Mouse (Mus musculus): ENCODE results near the gene Trappc1. TPM values are rescaled to one million over a fixed set of nuclear protein-coding genes. Genes with fewer than 3 reads are reported as not detected.

The Trappc1 gene
- total RNA-seq, 4 experiments from 2014 or later = 63.4 to 70.8 (median 67.0) TPM

DNA sequence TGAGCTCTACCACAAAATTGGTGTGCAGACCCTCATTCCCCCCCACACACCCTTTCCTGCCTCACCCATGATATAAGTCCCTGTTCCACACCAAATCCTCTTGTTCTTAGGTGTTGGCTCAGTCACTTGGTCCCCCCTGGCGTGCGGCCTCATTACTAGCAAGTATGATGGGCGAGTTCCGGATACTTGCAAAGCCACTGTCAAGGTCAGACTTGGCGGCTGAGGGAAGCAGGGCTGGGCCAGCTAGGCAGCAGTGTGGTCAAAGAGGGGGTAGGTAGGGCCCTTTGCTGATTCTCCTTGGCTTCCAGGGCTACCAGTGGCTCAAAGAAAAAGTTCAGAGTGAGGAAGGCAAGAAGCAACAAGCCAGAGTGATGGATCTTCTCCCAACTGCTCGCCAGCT is 7.4 kb downstream of the Trappc1 start:
- no peak for DNase-seq

DNA sequence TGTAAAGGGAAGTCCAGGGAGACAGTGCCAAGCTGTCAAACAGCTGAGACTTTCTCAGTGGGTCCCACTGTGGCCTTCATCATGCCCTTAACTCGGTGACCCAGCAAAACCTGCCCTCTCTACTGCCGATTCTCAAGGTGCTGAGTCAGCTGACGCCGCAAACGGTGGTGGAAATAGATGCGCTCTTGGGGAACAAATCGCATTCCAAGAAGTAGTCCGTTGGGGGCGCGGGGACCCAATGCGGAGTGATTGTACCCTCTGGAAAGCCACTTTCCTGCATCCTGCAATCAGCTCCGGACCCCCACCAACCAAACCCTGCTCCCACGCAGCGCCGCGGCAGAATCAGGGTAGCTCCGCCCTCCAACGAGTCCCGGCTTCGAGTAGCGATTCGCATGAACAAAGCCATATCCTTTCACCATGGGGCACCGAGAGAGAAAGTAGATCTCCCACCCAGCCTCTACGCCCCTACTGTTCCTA is 8.2 kb downstream of the Trappc1 start:
- peak; percentile 67 for DNase-seq

DNA sequence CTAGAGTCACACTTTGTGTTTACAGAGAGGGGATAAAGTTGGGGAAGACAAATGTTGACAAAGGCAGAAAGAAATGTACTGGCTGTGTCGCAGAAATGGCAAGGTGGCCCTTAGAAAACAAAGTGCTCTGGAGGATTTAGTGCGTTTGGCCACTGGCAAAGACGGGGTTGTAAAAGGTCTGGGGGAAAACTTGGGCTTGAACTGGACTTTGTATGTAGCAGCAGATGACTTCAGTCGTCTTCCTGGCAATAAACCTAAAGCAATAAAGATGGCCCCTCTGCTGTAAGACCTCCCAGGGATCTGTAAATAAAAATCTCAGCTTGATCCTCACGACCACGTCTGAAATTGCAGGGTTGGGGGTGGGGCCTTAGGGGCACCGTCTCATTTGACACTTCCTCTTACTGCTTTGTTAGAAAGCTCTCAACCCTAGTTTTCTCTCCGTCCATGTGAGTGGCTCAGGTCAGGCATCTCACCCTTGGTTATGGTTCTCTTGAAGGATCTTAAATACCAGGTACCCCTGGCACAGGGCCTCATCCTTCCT is 9.0 kb downstream of the Trappc1 start:
- DNase-seq = no peak

DNA sequence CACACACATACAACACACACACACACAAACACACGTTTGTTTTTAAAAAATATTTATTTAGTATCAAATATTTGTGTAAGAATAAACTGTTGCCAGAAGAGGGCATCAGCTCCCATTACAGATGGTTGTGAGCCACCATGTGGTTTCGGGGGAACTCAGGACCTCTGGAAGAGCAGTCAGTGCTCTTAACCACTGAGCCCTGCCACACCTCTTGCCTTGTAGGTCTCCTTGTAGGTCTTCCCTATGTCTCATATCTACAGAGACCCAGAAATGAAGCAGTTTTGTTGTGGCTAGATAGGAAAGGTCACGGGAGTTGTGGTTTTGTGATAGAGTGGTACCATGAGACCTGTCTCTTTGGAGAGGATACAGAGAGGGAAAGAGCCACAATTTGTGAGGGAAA is 10.1 kb downstream of the Trappc1 start:
- DNase-seq = no peak

DNA sequence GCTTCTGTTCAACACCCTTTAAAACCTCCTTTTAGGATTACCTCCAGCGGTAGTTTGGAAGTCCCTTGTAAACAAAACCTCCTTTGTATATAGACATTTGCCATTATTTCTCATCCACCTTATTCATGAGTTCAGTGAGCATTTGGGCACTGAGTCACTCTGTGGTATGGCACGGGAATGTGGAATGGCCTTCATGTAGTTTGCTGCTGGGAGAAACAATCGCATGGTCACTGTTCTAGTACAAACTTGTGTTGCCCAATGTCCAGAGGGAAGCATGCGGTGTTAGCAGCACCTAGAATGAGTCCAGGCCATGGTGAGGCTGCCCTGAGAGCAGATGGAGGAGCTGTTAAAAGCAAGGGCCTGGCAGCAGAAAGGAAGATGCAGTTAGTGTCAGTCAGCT is 11.0 kb downstream of the Trappc1 start:
- no peak for DNase-seq

DNA sequence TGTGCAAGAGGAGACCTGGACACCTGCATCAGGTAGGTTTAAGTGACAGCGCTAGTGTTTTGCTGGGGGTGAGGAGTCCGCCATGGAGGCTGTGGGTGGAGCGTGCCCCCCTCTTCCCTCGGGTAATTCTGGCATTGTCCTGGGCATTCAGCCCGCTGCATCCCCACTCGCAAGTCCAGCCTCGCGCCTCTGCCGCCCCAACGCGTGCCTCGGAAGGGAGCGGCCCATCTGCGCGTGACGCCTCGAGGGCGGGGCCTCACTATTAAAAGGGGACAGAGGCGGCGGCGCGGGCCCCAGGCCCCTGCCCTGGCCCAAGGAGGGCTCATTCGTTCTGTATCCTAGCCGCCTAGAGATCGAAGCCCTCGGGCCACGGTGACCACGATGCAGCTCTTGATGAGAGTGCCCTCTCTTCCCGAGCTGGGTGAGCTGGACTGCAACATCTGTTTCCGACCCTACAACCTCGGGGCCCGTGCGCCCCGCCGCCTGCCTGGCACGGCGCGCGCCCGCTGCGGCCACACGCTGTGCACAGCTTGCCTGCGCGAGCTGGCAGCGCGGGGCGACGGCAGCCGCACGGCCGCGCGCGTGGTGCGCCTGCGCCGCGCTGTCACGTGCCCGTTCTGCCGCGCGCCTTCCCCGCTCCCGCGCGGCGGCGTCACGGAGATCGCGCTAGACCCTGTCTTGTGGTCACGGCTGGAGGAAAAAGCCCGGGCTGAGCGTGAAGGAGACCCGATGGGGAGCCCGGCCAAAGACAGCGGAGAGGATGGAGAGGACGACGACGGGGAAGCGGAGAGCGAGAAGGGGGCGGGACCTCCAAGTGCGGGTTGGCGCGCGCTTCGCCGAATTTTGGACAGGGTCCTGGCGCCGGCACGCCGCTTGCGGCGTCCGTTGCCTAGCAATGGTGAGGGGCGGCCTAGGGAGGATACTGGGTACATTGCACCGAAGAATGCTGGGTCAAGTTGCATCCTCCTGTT is 16.7 kb downstream of the Trappc1 start, which contains the start of gene Rnf227:
Gene Rnf227, plus strand, starts transcription at position 301 of the 971 bp plus-strand sequence.
- no peak for DNase-seq

DNA sequence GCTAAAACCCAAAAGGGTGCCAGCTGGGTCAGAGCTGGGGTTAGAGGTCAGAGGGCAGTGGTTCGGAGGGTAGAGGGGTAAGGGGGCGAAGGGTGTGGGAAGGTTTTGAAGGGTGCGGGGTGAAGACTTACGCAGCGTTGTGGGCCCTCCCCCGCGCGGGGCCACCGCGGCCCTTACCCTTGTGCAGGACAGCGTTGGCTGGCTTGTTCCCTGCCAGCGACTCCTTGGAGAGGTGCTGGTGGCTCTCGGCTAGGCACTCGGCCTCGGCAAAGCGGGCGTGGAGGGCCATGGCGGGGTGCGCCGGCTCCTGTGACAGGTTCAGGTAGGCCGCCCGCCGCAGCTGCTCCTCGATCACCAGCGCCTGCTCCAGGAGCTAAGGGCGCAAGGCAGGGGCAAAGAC is 22.7 kb downstream of the Trappc1 start:
- no peak for DNase-seq

DNA sequence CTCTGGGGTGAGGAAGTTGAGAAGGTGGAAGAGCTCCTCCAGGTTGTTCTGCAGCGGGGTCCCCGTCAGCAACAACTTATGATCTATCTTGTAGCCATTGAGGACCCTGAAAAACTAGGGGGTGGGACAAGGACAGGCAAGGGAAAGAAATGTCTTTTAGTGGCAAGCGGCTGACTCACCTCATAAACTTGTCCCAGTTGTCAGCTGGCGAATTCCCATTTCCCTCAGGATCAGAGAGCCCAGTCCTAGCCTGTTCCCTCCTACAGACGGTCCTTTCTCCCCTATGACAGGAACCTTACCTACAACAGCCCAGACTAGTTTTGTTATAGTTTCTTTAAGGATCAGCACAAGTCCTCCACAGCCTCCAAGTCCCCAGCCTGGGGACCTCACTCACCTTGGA is 32.8 kb downstream of the Trappc1 start:
- no peak for DNase-seq

DNA sequence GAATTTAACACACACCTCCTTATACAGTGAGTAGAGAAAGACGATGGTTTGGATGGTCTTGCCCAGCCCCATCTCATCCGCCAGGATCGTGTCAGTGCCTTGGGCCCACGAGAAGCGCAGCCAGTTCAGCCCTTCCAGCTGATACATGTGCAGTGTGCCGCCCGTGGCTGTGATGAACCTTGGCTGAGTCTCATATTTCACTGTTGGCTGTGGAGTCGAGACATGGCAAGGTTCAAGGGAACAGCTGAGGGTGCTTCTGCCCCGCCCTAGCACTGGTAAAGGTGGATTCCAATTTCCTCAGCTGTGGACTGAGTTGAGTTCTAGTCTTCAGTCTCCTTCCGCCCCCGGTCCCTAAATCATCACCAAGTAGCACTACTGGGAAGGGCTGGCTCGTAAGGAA is 33.9 kb downstream of the Trappc1 start:
- no peak for DNase-seq

DNA sequence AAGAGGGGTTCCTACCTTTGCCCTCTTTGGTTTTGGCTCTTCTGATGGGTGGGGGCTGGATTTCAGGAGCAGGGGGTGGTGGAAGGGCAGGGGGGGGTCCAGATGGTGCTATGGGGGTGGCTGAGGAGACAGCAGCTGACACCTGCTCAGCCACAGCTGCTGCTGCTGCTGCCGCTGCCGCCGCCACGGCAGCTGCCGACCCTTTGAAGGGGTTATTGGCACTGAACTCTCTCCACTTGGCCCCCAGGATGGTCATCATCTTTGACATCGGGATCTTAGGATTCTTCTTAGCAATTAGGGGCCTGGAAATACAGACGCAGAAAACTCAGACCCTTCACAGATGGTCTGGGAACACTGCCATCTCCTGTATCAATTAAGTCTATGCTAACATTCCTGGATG is 38.2 kb downstream of the Trappc1 start:
- DNase-seq = no peak

DNA sequence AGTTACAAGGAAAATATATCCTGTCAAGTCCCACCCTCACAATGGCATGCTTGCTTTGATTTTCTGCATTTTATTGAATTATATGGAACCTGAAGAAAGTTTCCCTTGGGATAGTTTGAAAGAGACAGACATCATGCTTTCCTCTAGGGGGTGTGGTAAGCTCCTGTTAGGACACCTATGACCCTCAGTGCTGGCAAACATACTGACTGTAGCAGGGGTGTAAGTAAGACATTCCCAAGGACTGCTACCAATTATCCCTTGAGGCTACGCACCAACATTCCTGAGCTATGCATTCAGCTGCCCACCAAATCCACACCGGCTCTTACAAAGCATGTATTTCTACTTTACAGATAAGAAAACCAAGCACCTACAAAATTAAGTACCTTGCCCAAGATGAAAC is 38.7 kb downstream of the Trappc1 start:
- no peak for DNase-seq

DNA sequence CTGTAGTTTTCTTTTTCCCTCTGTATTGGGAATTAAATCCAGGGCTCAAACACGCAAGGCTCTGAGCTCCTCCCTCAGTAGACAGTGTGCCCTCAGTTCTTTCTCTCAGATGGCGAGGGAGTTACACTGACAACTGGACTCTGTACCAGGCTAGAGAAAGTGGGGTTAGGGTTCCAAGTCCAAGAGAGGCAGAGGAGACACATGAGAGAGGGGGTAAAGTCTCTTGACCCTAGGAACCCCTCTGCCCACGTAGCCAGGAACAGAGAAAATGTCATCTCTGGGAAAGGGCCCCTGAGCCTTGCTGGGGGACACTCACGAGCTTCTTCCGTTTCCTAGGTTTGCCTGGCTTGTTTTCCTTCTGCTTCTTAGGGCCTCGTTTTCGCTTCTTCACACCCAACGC is 40.6 kb downstream of the Trappc1 start:
- no peak for DNase-seq

DNA sequence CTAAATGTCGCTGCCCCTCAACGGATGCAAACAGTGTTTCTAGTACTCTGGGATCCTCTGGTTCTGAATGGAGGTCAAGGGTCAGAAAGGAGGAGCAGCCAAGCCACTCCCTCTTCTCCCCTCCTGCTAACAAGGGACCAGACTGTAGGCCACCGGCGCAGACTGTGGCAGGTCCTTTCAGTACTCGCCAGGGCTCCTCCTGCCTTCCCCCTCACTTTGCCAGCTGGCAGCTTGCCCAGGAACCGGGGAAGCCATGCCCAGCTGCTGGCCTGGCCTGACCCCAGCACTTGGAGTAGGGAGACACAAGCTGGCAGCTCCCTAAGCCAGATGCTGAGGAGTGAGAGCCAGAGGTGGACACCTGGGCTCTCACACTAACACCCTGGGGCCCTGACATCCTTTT is 41.1 kb downstream of the Trappc1 start:
- DNase-seq = peak; percentile 94

DNA sequence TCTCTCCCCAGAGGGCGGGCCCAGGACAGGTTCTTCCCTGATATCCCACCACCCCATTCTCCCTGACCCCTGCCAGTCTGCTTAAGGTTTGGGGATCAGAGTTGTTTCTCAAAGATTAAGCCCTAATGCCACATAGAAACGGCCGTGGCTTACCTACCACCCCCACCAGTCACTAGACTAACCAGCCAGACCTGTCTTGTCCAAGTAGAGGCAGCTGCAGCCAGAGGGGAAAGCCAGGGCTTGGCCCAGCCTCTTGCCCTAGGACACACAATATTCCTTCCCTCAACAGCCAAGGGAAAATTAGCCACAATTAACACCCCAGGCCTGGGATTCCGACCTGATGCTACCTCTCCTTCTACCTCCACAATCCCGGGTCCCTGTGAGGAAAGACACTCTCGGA is 41.9 kb downstream of the Trappc1 start:
- DNase-seq = no peak

DNA sequence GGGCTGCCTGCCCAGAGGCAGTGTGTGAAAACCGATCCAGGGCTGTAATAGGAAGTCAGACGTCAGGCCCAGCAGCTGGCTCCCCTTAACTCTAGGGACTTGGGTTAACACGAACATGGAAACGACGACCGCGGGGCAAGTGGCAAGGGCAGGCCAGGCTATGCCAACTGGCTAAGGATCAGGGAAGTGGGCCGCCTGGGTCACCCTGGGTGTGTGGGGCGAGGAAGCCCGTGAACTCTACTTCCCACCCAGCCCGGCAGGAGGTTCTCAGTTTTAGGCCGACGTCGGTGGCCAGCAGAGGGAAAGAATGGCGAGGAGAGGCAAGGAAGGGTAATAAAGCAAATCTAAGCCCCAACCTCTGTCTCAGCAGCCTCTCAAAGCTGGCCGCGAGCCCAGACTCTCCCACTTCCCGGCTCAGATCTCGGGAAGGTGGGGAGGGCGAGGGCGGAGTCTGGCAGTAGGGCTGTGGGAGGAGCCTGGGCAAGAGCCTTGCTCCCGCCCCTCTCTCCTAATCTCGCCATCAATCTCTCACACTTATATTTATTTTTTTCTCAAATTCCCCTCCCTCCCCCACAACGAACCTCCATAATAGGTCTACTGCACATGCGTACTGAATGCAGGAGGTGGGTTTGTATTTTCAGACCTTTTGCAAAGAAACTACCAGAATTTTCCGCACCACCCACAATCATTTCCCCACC is 42.5 kb downstream of the Trappc1 start:
- peak; percentile 94 for DNase-seq

DNA sequence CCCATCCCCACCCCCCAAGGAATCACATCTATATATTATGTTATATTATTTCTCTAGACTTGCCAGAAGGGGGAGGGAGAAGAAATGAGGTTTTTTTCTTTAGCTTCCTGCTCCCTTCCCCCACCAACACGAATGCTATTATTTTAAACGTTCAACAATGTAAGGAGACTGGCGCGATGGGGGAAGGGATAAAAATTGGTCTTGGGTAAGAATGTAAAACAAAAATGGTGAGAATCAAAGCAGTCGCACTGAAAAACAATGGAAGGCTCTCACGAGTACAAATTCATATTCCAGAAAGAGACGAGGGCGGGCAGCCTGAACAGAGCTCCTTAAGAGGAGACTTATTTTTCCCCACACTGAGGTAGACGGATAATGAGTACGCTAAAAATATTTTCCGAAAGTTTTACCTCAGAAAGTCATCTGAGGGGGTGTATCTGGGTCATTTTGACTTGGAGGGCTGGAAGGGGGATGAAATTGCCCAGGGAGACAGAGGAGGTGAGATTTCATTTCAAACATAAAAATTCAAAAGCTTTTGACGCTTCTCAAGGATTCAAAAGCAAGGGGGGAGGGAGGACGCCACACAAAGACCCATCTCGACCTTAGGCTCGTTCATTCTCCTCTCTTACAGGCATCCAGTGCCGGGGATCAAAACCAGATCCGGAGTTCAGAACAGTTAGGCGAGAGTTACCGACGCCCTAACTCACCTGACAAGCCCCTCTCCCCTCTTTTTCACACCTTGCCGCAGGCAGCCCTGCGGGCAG is 43.3 kb downstream of the Trappc1 start:
- DNase-seq = no peak

DNA sequence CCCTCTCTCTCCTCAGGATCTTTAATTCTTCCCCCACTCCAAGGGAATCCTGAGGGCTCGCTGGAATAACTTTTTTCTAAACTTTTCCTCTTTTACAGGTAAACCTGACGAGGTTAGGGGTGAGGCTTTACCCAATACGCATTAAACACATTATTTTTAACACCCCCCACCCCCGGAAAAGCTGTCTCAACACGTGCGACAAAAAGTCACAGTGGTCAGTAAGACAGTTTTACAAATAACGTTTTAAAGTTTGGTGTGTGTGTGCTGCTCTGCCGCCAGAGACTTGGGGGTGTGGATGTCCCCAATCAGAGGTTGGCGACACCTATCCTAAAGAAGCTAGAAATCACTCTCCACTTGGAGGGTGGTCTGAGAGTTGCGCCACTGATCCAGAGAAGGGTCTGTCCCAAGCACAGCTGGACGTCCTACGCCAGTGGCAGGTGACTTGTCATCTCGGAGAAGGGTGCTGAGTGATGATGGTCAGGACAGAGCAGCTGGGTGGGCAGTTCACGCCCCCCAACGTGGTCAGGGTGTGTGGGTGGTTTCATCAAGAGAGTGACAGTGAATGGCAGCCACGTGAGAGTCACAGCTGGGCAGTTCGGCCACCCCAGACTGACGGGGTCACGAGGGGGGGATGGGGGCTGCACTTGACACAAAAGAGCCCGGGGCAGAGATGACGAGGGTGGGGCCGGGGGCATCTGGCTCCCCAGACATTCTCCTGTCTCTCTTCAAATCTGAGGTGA is 44.0 kb downstream of the Trappc1 start:
- no peak for DNase-seq

DNA sequence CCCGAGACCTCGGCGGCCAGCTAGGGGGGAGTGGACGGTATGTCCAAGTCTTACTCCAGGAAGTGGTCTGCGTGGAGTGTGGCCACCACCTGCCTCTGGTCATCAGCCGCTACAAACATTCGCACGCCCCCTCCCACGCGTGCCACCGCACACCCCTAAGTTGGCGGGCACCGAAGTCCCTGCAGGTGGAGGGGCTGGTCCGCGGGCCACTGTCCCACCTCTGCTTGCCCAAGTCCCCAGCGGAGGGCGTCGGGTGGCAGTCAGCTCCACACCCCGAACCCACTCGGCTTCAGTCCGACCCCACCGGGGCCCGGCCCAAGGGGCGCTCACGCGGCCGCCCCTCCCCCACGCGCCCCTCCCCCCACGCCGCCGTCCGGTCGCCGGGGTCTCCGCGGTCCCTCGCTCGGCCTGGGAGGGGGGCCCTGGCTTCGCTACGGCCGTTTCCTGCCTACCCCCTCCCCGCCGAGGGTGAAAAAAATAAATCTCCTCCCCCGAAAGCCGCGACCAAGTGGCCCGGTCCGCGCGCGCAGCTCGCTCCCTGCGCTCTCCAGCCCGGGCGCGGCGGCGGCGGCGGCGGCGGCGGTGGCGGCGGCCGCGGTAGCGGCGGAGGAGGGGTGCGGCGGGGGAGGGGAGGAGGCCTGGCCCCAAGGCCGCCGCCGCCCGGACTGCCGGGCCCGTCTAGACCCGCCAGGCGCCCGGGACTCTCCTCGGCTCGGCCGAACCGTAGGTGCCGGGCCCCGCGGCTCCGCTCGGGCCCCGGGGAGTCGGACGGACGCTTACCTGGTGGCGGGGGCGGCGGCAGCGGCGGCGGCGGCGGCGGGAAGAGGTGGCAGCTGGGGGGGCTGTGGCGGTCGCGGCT is 44.8 kb downstream of the Trappc1 start:
- DNase-seq = no peak

DNA sequence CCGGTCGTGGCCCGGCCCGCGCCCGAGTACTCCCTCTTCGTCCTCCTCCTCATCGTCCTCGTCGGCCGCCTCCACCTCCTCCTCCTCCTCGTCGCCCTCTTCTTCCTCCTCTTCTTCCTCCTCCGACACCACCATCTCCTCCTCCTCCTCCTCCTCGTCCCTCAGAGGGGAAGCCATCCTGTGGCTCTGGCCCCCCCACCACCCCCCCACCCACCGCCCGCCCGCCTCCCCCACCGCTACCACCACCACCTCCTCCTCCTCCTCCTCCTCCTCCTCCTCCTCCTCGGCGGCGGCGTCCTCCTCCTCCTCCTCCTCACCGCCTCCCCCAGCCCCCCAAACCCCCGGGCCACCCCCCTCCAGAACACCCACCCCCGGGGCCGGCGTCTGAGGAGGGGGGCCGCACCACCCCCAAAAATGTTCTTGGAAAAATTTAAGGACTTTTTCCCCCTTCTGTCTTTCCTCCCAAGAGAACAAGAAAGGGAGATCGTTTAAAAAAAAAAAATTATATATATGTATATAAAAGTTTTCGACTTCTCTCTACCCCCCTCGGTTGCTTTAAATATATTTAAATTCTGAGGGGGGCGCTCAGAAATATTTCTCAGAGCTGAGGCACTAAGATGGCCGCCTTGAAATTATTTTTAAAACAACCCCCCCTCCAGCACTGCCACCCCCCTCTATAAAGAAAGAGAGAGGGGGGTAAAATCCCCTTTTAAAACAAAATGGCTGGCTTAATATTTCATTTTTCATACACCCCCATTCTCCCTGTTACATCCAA is 45.6 kb downstream of the Trappc1 start, which contains the start of gene Chd3:
Gene Chd3, minus strand, starts transcription at position 192 of the 775 bp plus-strand sequence.
- no peak for DNase-seq
